Mouse (Mus musculus) bone marrow macrophage, adult 2 months (primary cell): ENCODE measurements around the gene Eda2r. TPM values are rescaled to one million over a fixed set of nuclear protein-coding genes. Genes with fewer than 3 reads are reported as not detected.

Experiments used
- H3K27ac ChIP-seq: 2 replicates; pipeline ENCODE4 v1.5.1; 2012; ENCODE audit warnings: low read depth, low read length; ENCODE audit not compliant: insufficient read depth
- H3K4me1 ChIP-seq: 2 replicates; pipeline ENCODE4 v1.6.1; 2012; ENCODE audit warnings: low read length; ENCODE audit not compliant: control insufficient read depth, insufficient read depth
- H3K4me3 ChIP-seq: 2 replicates; pipeline ENCODE4 v1.5.1; 2012; ENCODE audit warnings: mild to moderate bottlenecking, low read length, moderate library complexity; ENCODE audit not compliant: insufficient read depth
- CTCF ChIP-seq: IDR thresholded peaks from 2 replicates; pipeline ENCODE4 v1.5.1; 2012; ENCODE audit warnings: low read depth, mild to moderate bottlenecking, low read length, moderate library complexity
- POLR2A ChIP-seq: IDR thresholded peaks from 2 replicates; pipeline ENCODE4 v1.6.1; 2012; ENCODE audit warnings: mild to moderate bottlenecking, low read depth, low read length, borderline replicate concordance
- polyA plus RNA-seq: library from polyadenylated mRNA; stranded (reverse); fragments of >200 nt; gene quantifications from 2 replicates; pipeline ENCODE4 v1.2.4, GENCODE M21; 2012; ENCODE audit not compliant: missing spikeins, insufficient read depth, insufficient read length

Gene Eda2r
- polyA plus RNA-seq = 0.39 and 0.56 TPM in 2 replicates

GRCm38 (mm10) chrX:97377065-97377421 lies at the start of gene Eda2r:
Gene Eda2r, minus strand, starts transcription at chrX:97377216.
- no peak for TF ChIP-seq POLR2A
- no peak for TF ChIP-seq CTCF
- Histone ChIP-seq H3K4me1 (no peaks in the 10 kb centered on the region), H3K4me3 (peak within 1 kb of the TSS; percentile 53), H3K27ac (peak within 1 kb of the TSS; percentile 69)

GRCm38 (mm10) chrX:97397872-97398271 lies 20.9 kb upstream of the Eda2r start:
- H3K4me1 ChIP-seq = no peaks in the 10 kb centered on the region
- TF ChIP-seq CTCF (no peak), POLR2A (no peak)
- H3K4me3 ChIP-seq = no peak overlapping the region
- H3K27ac ChIP-seq = no peak overlapping the region

GRCm38 (mm10) chrX:97378076-97378475 lies 1.1 kb upstream of the Eda2r start:
- H3K27ac ChIP-seq = no peak overlapping the region
- no peak overlapping the region for H3K4me3 ChIP-seq
- H3K4me1 ChIP-seq = no peaks in the 10 kb centered on the region
- TF ChIP-seq POLR2A (no peak), CTCF (no peak)

GRCm38 (mm10) chrX:97376321-97377064 lies 523 bp downstream of the Eda2r start:
- no peaks in the 10 kb centered on the region for H3K4me1 ChIP-seq
- H3K4me3 ChIP-seq = peak overlapping the region; percentile 53
- H3K27ac ChIP-seq = peak overlapping the region; percentile 69
- TF ChIP-seq CTCF (no peak), POLR2A (no peak)

- Histone ChIP-seq H3K27ac (no peak overlapping the region), H3K4me1 (no peaks in the 10 kb centered on the region), H3K4me3 (no peak overlapping the region)
- TF ChIP-seq POLR2A (no peak), CTCF (no peak)
These were observed 4.2 kb downstream of the Eda2r start for GRCm38 (mm10) chrX:97372826-97373225.

- Histone ChIP-seq H3K4me1 (no peaks in the 10 kb centered on the region), H3K27ac (no peak overlapping the region), H3K4me3 (no peak overlapping the region)
- no peak for TF ChIP-seq CTCF
- TF ChIP-seq POLR2A = no peak
These were observed 7.8 kb downstream of the Eda2r start for GRCm38 (mm10) chrX:97369206-97369605.

GRCm38 (mm10) chrX:97368741-97369140 lies 8.3 kb downstream of the Eda2r start:
- no peak for TF ChIP-seq POLR2A
- no peak for TF ChIP-seq CTCF
- no peak overlapping the region for H3K27ac ChIP-seq
- no peaks in the 10 kb centered on the region for H3K4me1 ChIP-seq
- no peak overlapping the region for H3K4me3 ChIP-seq

GRCm38 (mm10) chrX:97360919-97361318 lies 16.1 kb downstream of the Eda2r start:
- TF ChIP-seq POLR2A (no peak), CTCF (no peak)
- no peak overlapping the region for H3K27ac ChIP-seq
- H3K4me1 ChIP-seq = no peaks in the 10 kb centered on the region
- no peak overlapping the region for H3K4me3 ChIP-seq

GRCm38 (mm10) chrX:97327891-97328290 lies 49.1 kb downstream of the Eda2r start:
- Histone ChIP-seq H3K4me3 (no peak overlapping the region), H3K27ac (no peak overlapping the region), H3K4me1 (no peaks in the 10 kb centered on the region)
- TF ChIP-seq POLR2A (no peak), CTCF (no peak)
